Mouse (Mus musculus): Measurements from ENCODE around the gene Hist1h2bp. TPM values are rescaled to one million over a fixed set of nuclear protein-coding genes. Genes with fewer than 3 reads are reported as not detected.

Hist1h2bp gene
- total RNA-seq, 2 experiments from 2014 or later: 7.8 to 11.4 TPM

Small RNA genes lying within 50 kb of the gene (microRNA-seq; reads per million reads assigned to microRNA genes)
- gene Gm19658: 0 reads per million in 2 experiments
- 0 reads per million in 2 experiments for gene Gm44346
- 0 reads per million in 2 experiments for gene Gm44454
- 0 reads per million in 2 experiments for gene Gm44466

Other genes starting within 250 kb of the Hist1h2bp start
- not detected for gene Olfr1366, start 244.7 kb upstream of the Hist1h2bp start, total RNA-seq (2021)
- not detected for gene Olfr1535, start 227.6 kb upstream of the Hist1h2bp start, total RNA-seq (2021)
- gene Olfr1364, start 205.7 kb upstream of the Hist1h2bp start, total RNA-seq (2021): not detected
- gene Olfr1362, start 173.4 kb upstream of the Hist1h2bp start, total RNA-seq (2021): not detected
- not detected for gene Olfr11, start 144.9 kb upstream of the Hist1h2bp start, total RNA-seq (2021)
- gene Olfr1361, start 124.1 kb upstream of the Hist1h2bp start, total RNA-seq (2021): not detected
- not detected for gene Olfr1360, start 110.1 kb upstream of the Hist1h2bp start, total RNA-seq (2021)
- gene Olfr1359, start 89.3 kb upstream of the Hist1h2bp start, total RNA-seq (2021): not detected
- gene Hist1h2bl, start 71.3 kb upstream of the Hist1h2bp start, total RNA-seq (2021): 10 to 100 TPM; 20.4 to 37.0 TPM
- gene Hist1h2ai, start 71.0 kb upstream of the Hist1h2bp start, total RNA-seq (2021): 10 to 100 TPM; 37.8 to 44.6 TPM
- 10 to 100 TPM; 57.9 to 69.3 TPM for gene Hist1h3h, start 69.8 kb upstream of the Hist1h2bp start, total RNA-seq (2021)
- 1 to 10 TPM; 4.3 to 6.2 TPM for gene Hist1h2bm, start 65.4 kb upstream of the Hist1h2bp start, total RNA-seq (2021)
- 10 to 100 TPM; 15.7 to 17.9 TPM for gene Hist1h4j, start 52.4 kb upstream of the Hist1h2bp start, total RNA-seq (2021)
- 100 to 1,000 TPM; 266 to 292 TPM for gene Hist1h4k, start 37.0 kb upstream of the Hist1h2bp start, total RNA-seq (2021)
- gene Hist1h2ak, start 33.6 kb upstream of the Hist1h2bp start, total RNA-seq (2021): 10 to 100 TPM; 13.2 to 18.7 TPM
- gene Hist1h2bn, start 33.3 kb upstream of the Hist1h2bp start, total RNA-seq (2021): 10 to 100 TPM in 1 of 2 experiments, 1 to 10 TPM in 1; 5.4 to 10.8 TPM
- gene Hist1h1b, start 6.8 kb upstream of the Hist1h2bp start, total RNA-seq (2021): 1 to 10 TPM; 6.4 to 8.5 TPM
- gene Hist1h3i, start 4.1 kb upstream of the Hist1h2bp start, total RNA-seq (2021): 10 to 100 TPM; 56.6 to 72.6 TPM
- gene Hist1h2an, start 243 bp upstream of the Hist1h2bp start, total RNA-seq (2021): 1 to 10 TPM in 1 of 2 experiments, not detected in 1; 2.6 TPM
- gene Hist1h2bq, start 22.7 kb downstream of the Hist1h2bp start, total RNA-seq (2021): 10 to 100 TPM; 49.4 to 52.0 TPM
- 10 to 100 TPM in 1 of 2 experiments, not detected in 1; 19.5 TPM for gene Hist1h2ao, start 23.0 kb downstream of the Hist1h2bp start, total RNA-seq (2021)
- gene Hist1h4m, start 24.3 kb downstream of the Hist1h2bp start, total RNA-seq (2021): 100 to 1,000 TPM; 229 to 282 TPM
- gene Hist1h4n, start 44.7 kb downstream of the Hist1h2bp start, total RNA-seq (2021): 10 to 100 TPM; 29.3 to 57.3 TPM
- 10 to 100 TPM; 34.7 to 45.0 TPM for gene Hist1h2ap, start 46.0 kb downstream of the Hist1h2bp start, total RNA-seq (2021)
- 10 to 100 TPM; 49.6 to 51.2 TPM for gene Hist1h2br, start 46.3 kb downstream of the Hist1h2bp start, total RNA-seq (2021)
- gene Zfp184, start 157.6 kb downstream of the Hist1h2bp start, total RNA-seq (2021): 1 to 10 TPM; 2.6 to 5.2 TPM
- gene Pom121l2, start 193.7 kb downstream of the Hist1h2bp start, total RNA-seq (2021): not detected
- gene Prss16, start 222.3 kb downstream of the Hist1h2bp start, total RNA-seq (2021): under 1 TPM; 0.25 to 0.42 TPM
- gene Hist1h2ah, start 248.1 kb downstream of the Hist1h2bp start, total RNA-seq (2021): 10 to 100 TPM; 11.4 to 25.4 TPM
- gene Hist1h2bk, start 248.4 kb downstream of the Hist1h2bp start, total RNA-seq (2021): 10 to 100 TPM; 30.5 to 35.2 TPM

All from layer of hippocampus, postnatal 36 days (tissue).